Mouse (Mus musculus) splenic B cell, adult 2 months (primary cell): ENCODE results near the gene Gkn1.
A peak's percentile ranks its signal among the peaks of the same experiment; 100 is the strongest.

Source experiments
- DNase-seq: peaks from one replicate; pipeline ENCODE4 v3.0.0-alpha.2; 2011; ENCODE audit warnings: low read depth, low spot score
- H3K27me3 ChIP-seq: 2 replicates; pipeline ENCODE4 v1.6.1; 2012; ENCODE audit warnings: mild to moderate bottlenecking, low read length, moderate library complexity, mixed read lengths; ENCODE audit not compliant: control insufficient read depth, poor library complexity, insufficient read depth, severe bottlenecking
- H3K36me3 ChIP-seq: 2 replicates; pipeline ENCODE4 v1.6.1; 2012; ENCODE audit warnings: mild to moderate bottlenecking, low read length, moderate library complexity, mixed read lengths; ENCODE audit not compliant: control insufficient read depth, poor library complexity, insufficient read depth, severe bottlenecking

Gene Gkn1

DNA sequence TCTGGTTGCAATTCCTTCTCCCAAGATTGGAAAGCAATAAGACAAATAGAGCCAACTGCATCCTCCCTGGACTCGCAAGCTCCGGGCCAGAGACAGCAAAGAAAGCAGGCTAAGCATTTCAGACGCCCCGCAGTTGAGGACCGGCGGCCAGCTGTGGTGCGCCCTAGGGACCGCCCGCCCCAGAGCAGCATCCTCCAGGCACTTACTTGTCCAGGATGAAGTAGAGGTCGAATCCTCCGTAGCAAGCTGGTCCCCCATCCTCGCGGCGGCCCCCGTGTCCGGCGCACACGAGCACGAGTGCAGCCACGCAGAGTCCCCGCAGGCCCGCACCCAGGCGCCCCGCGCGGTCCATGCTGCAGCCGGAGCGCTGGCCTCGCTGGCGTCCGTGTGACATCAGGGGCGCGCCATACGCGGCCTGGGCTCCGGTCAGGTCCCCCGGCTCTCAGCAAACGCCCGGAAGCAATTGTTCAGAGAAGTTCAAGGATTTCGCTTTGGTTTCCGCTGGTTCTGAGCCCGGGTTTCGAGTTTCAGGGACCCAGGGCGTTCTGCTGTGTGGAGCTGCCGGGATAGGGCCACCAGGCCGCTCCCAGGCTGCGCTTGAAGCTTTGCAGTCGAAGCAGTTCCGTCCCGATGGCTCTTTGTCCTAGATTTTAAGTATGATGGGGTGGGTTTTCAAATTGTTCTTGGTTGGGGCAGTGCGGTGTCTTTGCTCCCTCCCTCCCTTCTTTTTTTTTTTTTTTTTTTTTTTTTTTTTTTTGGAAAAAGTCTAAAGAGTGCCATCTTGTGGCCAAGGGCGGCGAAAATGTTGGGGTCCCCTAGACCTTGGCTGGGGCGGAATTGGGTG lies 15.4 kb downstream of the Gkn1 start, which contains the start of gene Antxr1:
TSS of gene Antxr1 (minus strand) at position 731 of the 844 bp plus-strand sequence.
- DNase-seq, result peak; percentile 52
- Histone ChIP-seq H3K27me3 (no peaks in the 10 kb centered on the region), H3K36me3 (no peaks in the 10 kb centered on the region)

DNA sequence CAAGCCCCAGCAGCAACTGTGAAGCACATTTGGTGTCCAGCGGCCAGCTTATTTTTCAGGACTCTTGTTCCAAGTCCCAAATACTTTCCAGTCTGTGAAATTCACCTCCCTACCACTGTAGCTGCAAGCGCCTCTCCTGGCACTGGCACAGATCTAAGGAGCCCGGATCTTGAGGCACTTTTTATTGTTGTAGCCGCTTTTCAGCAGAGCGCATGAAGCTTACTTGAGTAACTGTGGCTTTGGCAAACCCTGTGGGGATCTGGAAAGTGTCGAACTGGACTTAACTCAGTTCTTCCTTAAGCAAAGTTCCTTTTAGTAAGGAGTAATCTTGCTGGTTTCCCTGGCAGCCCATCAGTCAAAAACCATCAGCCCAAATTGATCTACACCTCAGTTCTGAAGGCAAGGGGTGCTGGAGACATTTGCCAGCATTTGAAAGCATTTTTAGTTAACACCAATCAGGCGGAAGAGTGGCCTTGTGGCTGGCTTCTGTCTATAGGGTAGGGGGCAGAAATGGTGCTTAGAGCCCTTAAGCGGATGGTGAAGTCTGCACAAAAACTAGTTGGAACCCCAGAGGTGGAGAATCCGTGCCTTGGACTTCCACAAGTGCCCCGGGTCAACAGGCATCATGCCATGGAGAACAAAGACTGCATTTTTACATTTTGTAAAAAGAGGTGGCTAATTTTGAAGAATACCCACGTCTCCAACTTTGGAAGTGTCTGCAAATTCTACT lies 16.2 kb downstream of the Gkn1 start:
- DNase-seq, result no peak
- Histone ChIP-seq H3K27me3 (no peaks in the 10 kb centered on the region), H3K36me3 (no peaks in the 10 kb centered on the region)

DNA sequence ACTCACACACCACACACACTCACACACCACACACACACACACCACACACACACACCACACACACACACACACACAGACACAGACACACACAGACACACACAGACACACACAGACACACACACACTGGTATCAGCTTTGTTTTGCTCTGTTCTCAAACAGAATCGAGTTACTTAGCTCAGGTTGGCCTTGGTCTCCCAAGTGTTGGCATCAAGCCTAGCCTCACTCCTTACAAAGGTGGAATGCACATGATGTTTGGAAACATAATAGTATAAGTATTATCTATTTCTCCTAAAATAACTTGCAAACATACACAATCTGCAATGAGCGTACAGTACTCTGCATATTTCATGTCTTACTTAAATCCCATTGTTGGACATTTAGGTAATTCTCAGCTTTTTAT lies 18.4 kb downstream of the Gkn1 start:
- Histone ChIP-seq H3K36me3 (no peaks in the 10 kb centered on the region), H3K27me3 (no peaks in the 10 kb centered on the region)
- DNase-seq, result no peak

DNA sequence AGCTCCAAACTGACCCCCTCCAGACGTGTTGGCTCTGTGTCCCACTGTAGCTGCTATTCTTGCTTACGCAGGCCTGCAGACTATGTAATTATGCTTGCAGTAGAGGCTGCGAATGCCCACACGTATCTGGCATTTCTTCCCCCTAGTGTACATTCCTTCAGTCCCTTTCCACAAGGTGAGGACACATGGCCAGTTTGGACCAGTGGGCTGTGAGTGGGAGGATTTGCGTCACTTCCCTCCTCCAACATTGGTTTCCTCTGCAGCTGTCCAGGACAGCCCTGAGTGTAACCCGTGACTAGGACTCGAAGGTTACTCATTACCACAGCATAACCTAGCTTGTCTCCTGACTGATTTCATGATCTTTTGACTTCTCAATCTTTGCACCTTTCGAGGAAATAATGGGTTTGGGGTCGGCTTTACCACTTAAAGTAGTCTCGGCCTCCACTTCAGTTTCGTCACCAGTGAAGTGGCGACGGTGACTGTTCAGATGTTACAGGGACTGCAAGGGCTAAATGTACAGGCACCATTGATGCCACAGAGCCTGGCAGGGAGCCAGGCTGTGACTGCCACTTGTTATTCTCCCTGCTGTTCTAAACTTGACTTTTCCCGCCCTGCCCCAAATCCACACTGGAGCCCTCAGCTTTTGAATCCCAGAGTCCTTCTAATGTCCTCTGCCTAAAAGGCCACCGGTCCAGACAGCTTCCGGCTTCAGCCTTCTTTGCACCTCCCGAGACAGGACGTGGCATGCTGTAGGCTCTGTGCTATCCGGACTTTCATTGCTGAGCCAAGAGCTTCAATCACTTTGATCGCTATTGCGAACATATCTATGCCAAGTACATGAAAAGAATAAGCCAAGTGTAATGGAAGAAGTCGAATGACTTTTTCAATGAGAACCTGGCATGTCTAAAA lies 22.2 kb downstream of the Gkn1 start:
- no peaks in the 10 kb centered on the region for H3K27me3 ChIP-seq
- no peak for DNase-seq
- H3K36me3 ChIP-seq, result no peaks in the 10 kb centered on the region

DNA sequence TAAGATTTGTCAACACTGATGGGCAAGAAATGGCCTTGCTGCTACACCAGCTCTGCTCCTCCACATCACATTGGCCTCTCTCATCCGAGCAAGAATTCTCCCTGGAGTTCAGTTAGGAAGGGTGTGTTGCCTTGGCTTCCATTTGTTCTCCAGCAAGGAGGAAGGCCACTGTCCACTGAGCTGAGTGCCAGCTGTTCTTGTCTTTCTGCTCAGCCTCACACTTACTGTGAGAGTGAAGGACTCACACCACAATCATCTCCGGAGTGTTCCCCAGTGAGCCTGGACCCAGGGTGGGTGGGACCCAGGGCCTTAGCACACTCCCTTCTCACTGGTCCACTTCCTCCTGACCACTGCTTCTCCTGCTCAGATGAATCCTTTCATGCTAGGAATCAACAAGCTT lies 23.8 kb downstream of the Gkn1 start:
- H3K36me3 ChIP-seq, result no peaks in the 10 kb centered on the region
- no peaks in the 10 kb centered on the region for H3K27me3 ChIP-seq
- DNase-seq, result no peak

DNA sequence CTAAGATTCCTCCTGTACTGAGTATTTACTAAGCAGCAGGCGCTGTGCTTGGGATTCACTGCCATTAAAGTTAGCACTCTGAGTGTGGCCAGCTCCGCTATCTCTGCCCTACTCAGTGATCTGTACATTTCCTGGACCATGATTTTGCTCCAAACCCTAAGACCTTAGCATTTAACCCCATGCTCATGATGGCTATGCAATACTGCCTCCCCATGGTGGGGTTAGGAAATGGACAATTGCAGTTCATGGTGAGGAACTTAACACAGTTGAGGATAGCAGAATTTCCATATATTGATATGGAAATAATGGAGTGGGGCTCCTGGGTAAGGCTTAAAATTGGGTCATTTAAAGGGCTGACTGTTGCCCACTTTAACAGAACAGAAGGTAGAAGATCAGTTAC lies 27.4 kb downstream of the Gkn1 start:
- no peaks in the 10 kb centered on the region for H3K27me3 ChIP-seq
- H3K36me3 ChIP-seq, result no peaks in the 10 kb centered on the region
- peak; percentile 79 for DNase-seq

DNA sequence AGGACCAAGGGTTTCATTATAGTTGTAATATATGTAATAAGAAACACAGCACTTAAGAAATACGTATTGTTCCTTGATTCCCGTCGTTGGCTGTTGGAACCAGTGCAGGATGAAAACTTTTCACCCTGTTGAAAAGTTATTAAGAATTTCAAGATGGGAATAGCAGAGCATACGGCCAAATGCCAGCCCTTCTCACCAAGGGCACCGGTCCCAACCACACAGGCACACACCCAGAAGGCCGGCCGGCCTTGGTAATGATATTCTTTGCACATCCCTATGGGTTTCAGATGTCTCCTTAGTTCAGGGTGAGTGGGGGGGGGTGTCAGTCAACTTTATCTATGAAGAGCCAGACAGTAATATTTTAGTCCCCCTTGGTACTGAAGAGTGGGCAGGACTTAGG lies 32.1 kb downstream of the Gkn1 start:
- no peak for DNase-seq
- H3K36me3 ChIP-seq, result no peaks in the 10 kb centered on the region
- H3K27me3 ChIP-seq, result no peaks in the 10 kb centered on the region

DNA sequence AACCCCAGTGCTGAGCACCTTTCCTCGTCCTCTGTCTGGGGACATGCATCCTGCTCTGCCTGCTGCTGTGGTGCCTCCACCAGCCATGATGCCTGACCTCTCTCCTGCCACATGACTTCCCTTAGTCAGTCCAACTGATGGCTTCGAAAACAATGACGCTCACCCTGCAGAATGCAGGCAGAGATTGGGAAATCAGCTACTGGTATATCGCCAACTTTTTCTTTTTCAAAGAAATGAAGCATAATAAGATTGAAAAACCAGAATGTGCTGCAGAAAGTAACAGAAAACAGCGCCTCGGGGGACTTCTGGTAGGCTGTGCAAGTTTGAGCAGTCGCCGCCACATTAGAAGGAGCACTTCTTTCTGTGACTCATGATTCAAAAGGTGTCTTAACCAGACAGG lies 33.8 kb downstream of the Gkn1 start:
- Histone ChIP-seq H3K27me3 (no peaks in the 10 kb centered on the region), H3K36me3 (no peaks in the 10 kb centered on the region)
- no peak for DNase-seq

DNA sequence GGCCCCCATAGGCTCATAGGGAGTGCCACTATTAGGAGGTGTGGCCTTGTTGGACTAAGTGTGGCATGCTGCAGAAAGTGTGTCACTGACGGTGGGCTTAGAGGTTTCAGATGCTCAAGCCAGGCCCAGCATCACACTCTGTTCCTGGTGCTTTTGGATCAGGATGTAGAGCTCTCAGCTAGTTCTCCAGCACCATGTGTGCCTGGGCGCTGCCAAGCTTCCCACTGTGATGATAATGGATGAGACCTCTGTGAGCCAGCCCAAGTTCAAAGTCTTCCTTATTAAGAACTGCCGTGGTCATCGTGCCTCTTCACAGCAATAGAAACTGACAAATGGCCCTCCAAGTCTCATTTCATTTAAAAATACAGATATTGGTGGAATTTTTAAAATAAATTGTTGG lies 38.0 kb downstream of the Gkn1 start:
- H3K27me3 ChIP-seq, result no peaks in the 10 kb centered on the region
- DNase-seq, result no peak
- no peaks in the 10 kb centered on the region for H3K36me3 ChIP-seq

DNA sequence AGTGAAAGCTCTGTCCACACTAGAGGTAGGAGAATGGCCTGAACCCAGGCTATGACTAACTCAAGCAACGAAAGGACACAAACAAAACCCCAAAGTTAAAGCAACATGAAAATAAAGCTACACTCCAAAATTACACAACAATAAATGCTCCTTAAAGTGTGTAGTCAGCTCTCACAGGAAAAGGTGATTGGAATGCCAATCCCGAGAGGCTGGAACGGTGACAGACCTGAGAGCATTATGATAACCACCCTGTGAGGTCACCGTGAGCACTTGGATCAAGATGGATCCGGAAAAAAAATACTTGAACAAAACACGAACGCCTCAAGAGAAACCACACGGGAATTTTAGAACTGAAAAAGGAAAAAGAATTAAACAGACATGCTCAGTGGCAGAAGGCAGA lies 46.3 kb downstream of the Gkn1 start:
- H3K36me3 ChIP-seq, result no peaks in the 10 kb centered on the region
- H3K27me3 ChIP-seq, result no peaks in the 10 kb centered on the region; the same call in 1 of the 2 replicates
- no peak for DNase-seq

DNA sequence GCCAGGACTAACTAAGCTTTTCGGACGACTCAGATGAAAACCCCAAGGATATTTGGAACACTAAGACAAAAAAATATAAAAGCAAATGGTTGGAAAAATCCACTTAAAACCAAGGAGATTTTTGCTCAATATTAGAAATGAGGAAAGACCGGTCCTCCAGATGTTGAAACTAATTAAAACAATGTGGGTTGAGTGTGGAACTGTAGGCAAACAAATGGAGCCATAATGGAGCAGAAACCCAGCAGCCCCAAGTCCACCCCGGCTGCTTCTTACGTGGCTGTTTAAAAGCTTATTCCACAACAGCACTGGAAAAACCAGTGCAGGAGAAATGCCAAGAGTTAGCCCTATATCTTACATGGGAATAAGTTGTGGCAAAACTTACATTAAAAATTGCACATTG lies 48.0 kb downstream of the Gkn1 start:
- no peaks in the 10 kb centered on the region; the same call in 1 of the 2 replicates for H3K27me3 ChIP-seq
- DNase-seq, result no peak
- no peaks in the 10 kb centered on the region for H3K36me3 ChIP-seq

DNA sequence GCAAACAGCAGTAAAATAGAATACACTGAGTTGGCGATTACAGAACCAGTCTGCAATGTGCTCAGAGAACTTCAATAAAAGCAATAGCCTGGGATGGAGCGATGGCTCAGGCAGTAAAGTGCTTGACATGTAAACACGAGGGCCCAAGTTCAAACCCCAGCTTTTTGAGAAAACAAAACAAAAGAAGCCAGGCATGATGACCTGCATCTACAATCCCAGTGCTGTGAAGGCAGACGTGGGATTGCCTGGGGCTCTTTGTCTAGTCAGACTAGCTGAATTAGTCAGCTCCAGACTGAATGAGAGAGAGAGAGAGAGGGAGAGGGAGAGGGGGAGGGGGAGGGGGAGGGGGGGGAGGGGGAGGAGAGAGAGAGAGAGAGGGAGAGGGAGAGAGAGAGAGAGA lies 48.8 kb downstream of the Gkn1 start:
- no peak for DNase-seq
- Histone ChIP-seq H3K27me3 (no peaks in the 10 kb centered on the region; the same call in 1 of the 2 replicates), H3K36me3 (no peaks in the 10 kb centered on the region)
